Mouse (Mus musculus): Measurements from ENCODE around the gene Gm21992. TPM values are rescaled to one million over a fixed set of nuclear protein-coding genes. Genes with fewer than 3 reads are reported as not detected.

Gene Gm21992
- total RNA-seq (2023) = 10 to 100 TPM; 27.8 to 51.8 TPM

GRCm38 (mm10) chr19:4811063-4811908 lies at the start of gene Gm21992, which contains the start of gene Rbm14:
TSS of gene Gm21992 (minus strand) at chr19:4811612.
TSS of gene Rbm14 (minus strand) at chr19:4811634.

GRCm38 (mm10) chr19:4854552-4855469 lies 43.4 kb upstream of the Gm21992 start, which contains the start of gene Ctsf:
TSS of gene Ctsf (plus strand) at chr19:4855130.

DNA sequence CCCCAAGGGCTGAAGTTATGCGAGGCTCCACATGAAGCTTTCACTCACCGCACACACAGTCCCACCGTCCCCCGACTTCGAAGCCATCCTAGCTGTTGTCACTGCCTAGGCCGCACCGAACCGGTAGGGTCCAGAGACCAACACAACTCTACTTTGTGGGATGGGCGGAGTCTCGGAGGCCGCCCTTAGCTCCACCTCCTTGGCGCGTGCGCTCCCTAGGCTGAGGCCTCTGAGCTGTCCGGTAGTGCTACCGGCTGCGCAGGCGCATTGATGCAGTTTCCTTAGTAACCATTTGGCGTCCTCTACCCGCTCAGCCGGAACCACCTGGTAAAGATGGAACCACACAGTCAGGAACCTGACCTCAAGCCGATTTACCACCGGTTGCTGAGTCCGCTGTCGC lies 27.7 kb upstream of the Gm21992 start, which contains the start of the genes Ccs and Ccdc87:
TSS of gene Ccs (minus strand) at position 184 of the 400 bp plus-strand sequence.
TSS of gene Ccdc87 (plus strand) at position 218 of the 400 bp plus-strand sequence.

GRCm38 (mm10) chr19:4793831-4794422 lies 17.5 kb downstream of the Gm21992 start, which contains the start of gene Rbm4:
TSS of gene Rbm4 (minus strand) at chr19:4793901.

GRCm38 (mm10) chr19:4756193-4756911 lies 55.1 kb downstream of the Gm21992 start, which contains the start of gene Rbm4b:
TSS of gene Rbm4b (plus strand) at chr19:4756497.

GRCm38 (mm10) chr19:4711098-4711600 lies 100.3 kb downstream of the Gm21992 start, which contains the start of gene Sptbn2:
TSS of gene Sptbn2 (plus strand) at chr19:4711167.

GRCm38 (mm10) chr19:4698205-4698677 lies 113.2 kb downstream of the Gm21992 start, which contains the start of gene Gm960:
TSS of gene Gm960 (minus strand) at chr19:4698668.

Other genes starting within 250 kb of the Gm21992 start
- under 1 TPM; 0.29 to 0.53 TPM for gene Lrfn4, start 195.9 kb downstream of the Gm21992 start, total RNA-seq (2023)
- 10 to 100 TPM; 53.2 to 59.2 TPM for gene Rce1, start 186.0 kb downstream of the Gm21992 start, total RNA-seq (2023)
- gene Gm960, start 112.9 kb downstream of the Gm21992 start, total RNA-seq (2023) = not detected
- under 1 TPM in 1 of 2 experiments, not detected in 1; 0.09 TPM for gene Sptbn2, start 100.4 kb downstream of the Gm21992 start, total RNA-seq (2023)
- 10 to 100 TPM; 24.8 to 30.7 TPM for gene Rbm4b, start 55.1 kb downstream of the Gm21992 start, total RNA-seq (2023)
- 100 to 1,000 TPM in 1 of 2 experiments, 10 to 100 TPM in 1; 98.1 to 112 TPM for gene Rbm4, start 17.7 kb downstream of the Gm21992 start, total RNA-seq (2023)
- gene Rbm14, start within 50 bp of the Gm21992 start, total RNA-seq (2023) = 10 to 100 TPM; 84.8 to 95.2 TPM
- gene Ccs, start 27.7 kb upstream of the Gm21992 start, total RNA-seq (2023) = 10 to 100 TPM; 51.0 to 53.8 TPM
- gene Ccdc87, start 27.8 kb upstream of the Gm21992 start, total RNA-seq (2023) = not detected
- gene Ctsf, start 43.5 kb upstream of the Gm21992 start, total RNA-seq (2023) = 1 to 10 TPM; 3.8 to 4.1 TPM
- under 1 TPM in 1 of 2 experiments, not detected in 1; 0.27 TPM for gene Actn3, start 66.3 kb upstream of the Gm21992 start, total RNA-seq (2023)
- 1 to 10 TPM; 5.0 to 6.1 TPM for gene Zdhhc24, start 67.1 kb upstream of the Gm21992 start, total RNA-seq (2023)
- gene Bbs1, start 95.0 kb upstream of the Gm21992 start, total RNA-seq (2023) = 1 to 10 TPM; 1.9 to 3.3 TPM
- gene Dpp3, start 116.7 kb upstream of the Gm21992 start, total RNA-seq (2023) = 10 to 100 TPM; 89.3 to 95.6 TPM
- gene Peli3, start 131.5 kb upstream of the Gm21992 start, total RNA-seq (2023) = 1 to 10 TPM; 2.3 to 2.9 TPM
- 10 to 100 TPM; 32.4 to 35.4 TPM for gene Mrpl11, start 150.5 kb upstream of the Gm21992 start, total RNA-seq (2023)
- gene Npas4, start 178.7 kb upstream of the Gm21992 start, total RNA-seq (2023) = 1 to 10 TPM in 1 of 2 experiments, under 1 TPM in 1; 0.90 to 1.7 TPM
- 1 to 10 TPM; 2.6 to 4.2 TPM for gene Slc29a2, start 212.2 kb upstream of the Gm21992 start, total RNA-seq (2023)
- 1 to 10 TPM; 4.5 to 5.3 TPM for gene B4gat1, start 227.2 kb upstream of the Gm21992 start, total RNA-seq (2023)
- 1 to 10 TPM; 1.7 to 2.2 TPM for gene AC124502.3, start 227.3 kb upstream of the Gm21992 start, total RNA-seq (2023)
- 10 to 100 TPM; 60.1 to 63.1 TPM for gene Brms1, start 229.7 kb upstream of the Gm21992 start, total RNA-seq (2023)
- gene Rin1, start 238.9 kb upstream of the Gm21992 start, total RNA-seq (2023) = 10 to 100 TPM in 1 of 2 experiments, 1 to 10 TPM in 1; 7.5 to 11.2 TPM